Mouse (Mus musculus) heart, postnatal 0 days (tissue): ENCODE measurements around the gene Dennd4a.

Experiments
- CTCF ChIP-seq: IDR thresholded peaks from 2 replicates; pipeline ENCODE4 v1.5.1; 2016; ENCODE audit warnings: antibody characterized with exemption, control low read depth, low read depth
- EP300 ChIP-seq: IDR thresholded peaks from 2 replicates; pipeline ENCODE4 v1.6.1; 2016; ENCODE audit warnings: antibody characterized with exemption, low read depth

DNA sequence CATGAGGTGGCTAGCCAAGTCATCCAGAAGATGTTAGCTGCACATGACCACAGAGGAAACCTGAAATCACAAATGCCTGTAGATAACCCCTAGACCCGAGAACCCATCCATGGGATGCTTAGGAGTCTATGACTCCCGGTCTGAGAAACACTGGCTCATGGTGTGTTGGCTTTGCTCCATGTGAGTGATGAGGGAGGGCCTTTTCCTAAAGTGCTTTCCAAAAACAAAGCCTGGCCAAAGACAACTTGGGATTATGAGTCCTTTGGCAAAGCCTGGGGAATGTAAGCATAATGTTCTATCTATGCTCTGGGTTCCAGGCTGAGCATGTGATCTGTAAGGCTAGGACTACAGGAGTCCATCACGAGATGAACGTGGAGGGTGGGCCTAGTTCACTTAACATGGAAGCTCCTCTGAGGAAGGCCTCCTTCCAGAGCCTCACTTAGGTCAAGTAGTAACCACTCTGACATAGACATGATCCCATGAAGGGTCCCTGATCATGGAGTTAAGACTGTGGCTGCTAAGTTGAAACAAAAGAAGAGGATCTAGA is 33.6 kb upstream of the Dennd4a start:
- TF ChIP-seq CTCF (no peak), EP300 (no peak)
